Mouse (Mus musculus): ENCODE results near the gene Mt1. TPM values are rescaled to one million over a fixed set of nuclear protein-coding genes. Genes with fewer than 3 reads are reported as not detected.

Gene Mt1
- polyA plus RNA-seq, 1 experiment from 2014 or later = 6,330 TPM

GRCm38 (mm10) chr8:94171321-94171755 lies 7.5 kb upstream of the Mt1 start:
- 41% methylated on average over 10 of the region's 10 CpGs for WGBS (ENCODE audit: insufficient replicate concordance)
- peak overlapping the region; percentile 99 for H3K27ac ChIP-seq (ENCODE audit: low read length)
- no peak for ATAC-seq (ENCODE audit: low read depth)
- H3K4me3 ChIP-seq (ENCODE audit: low read depth, low read length) = peak overlapping the region; percentile 86
- H3K9me3 ChIP-seq (replicated peaks; ENCODE audit: control insufficient read depth, low read length) = no peaks in the 10 kb centered on the region
- no peaks in the 10 kb centered on the region for H3K27me3 ChIP-seq (ENCODE audit: control insufficient read depth, insufficient read depth, low read depth, low read length)
- no peaks in the 10 kb centered on the region for H3K36me3 ChIP-seq (ENCODE audit: control insufficient read depth, insufficient read depth)
- peak overlapping the region; percentile 89 for H3K9ac ChIP-seq (ENCODE audit: low read depth, low read length)
- H3K4me2 ChIP-seq (ENCODE audit: low read depth, low read length) = peak overlapping the region; percentile 89
- peaks cover 56% of the 10 kb centered on the region for H3K4me1 ChIP-seq (ENCODE audit: control insufficient read depth, low read depth, low read length)

GRCm38 (mm10) chr8:94172075-94172808 lies 6.6 kb upstream of the Mt1 start, which contains the start of gene Mt2:
TSS of gene Mt2 (plus strand) at chr8:94172664.
- Histone ChIP-seq H3K27me3 (ENCODE audit: control insufficient read depth, insufficient read depth, low read depth, low read length) (no peaks in the 10 kb centered on the region), H3K4me3 (ENCODE audit: low read depth, low read length) (peak within 1 kb of the TSS; percentile 86), H3K9ac (ENCODE audit: low read depth, low read length) (peak within 1 kb of the TSS; percentile 94), H3K4me1 (ENCODE audit: control insufficient read depth, low read depth, low read length) (peaks cover 57% of the 10 kb centered on the region), H3K4me2 (ENCODE audit: low read depth, low read length) (peak within 1 kb of the TSS; percentile 89), H3K9me3 (replicated peaks; ENCODE audit: control insufficient read depth, low read length) (no peaks in the 10 kb centered on the region), H3K27ac (ENCODE audit: low read length) (peak within 1 kb of the TSS; percentile 99), H3K36me3 (ENCODE audit: control insufficient read depth, insufficient read depth) (no peaks in the 10 kb centered on the region)
- peak; percentile 89 for ATAC-seq (ENCODE audit: low read depth)
- WGBS (ENCODE audit: insufficient replicate concordance) = under 1% methylated on average over 56 of the region's 56 CpGs

- peak overlapping the region; percentile 89 for H3K4me2 ChIP-seq (ENCODE audit: low read depth, low read length)
- H3K27me3 ChIP-seq (ENCODE audit: control insufficient read depth, insufficient read depth, low read depth, low read length) = no peaks in the 10 kb centered on the region
- H3K36me3 ChIP-seq (ENCODE audit: control insufficient read depth, insufficient read depth) = no peaks in the 10 kb centered on the region
- no peak; the same call in 1 of the 2 replicates for ATAC-seq (ENCODE audit: low read depth)
- peak overlapping the region; percentile 86 for H3K4me3 ChIP-seq (ENCODE audit: low read depth, low read length)
- WGBS (ENCODE audit: insufficient replicate concordance) = 1% methylated on average over 39 of the region's 39 CpGs
- H3K4me1 ChIP-seq (ENCODE audit: control insufficient read depth, low read depth, low read length) = peaks cover 63% of the 10 kb centered on the region
- H3K9ac ChIP-seq (ENCODE audit: low read depth, low read length) = peak overlapping the region; percentile 94
- H3K9me3 ChIP-seq (replicated peaks; ENCODE audit: control insufficient read depth, low read length) = no peaks in the 10 kb centered on the region
- H3K27ac ChIP-seq (ENCODE audit: low read length) = peak overlapping the region; percentile 99
Measured at GRCm38 (mm10) chr8:94172809-94173732, 5.8 kb upstream of the Mt1 start.

- peaks cover 64% of the 10 kb centered on the region for H3K4me1 ChIP-seq (ENCODE audit: control insufficient read depth, low read depth, low read length)
- peak overlapping the region; percentile 89 for H3K4me2 ChIP-seq (ENCODE audit: low read depth, low read length)
- H3K4me3 ChIP-seq (ENCODE audit: low read depth, low read length) = peak overlapping the region; percentile 86
- WGBS (ENCODE audit: insufficient replicate concordance) = 35% methylated on average over 11 of the region's 11 CpGs
- no peaks in the 10 kb centered on the region for H3K9me3 ChIP-seq (replicated peaks; ENCODE audit: control insufficient read depth, low read length)
- H3K27ac ChIP-seq (ENCODE audit: low read length) = peak overlapping the region; percentile 99
- H3K36me3 ChIP-seq (ENCODE audit: control insufficient read depth, insufficient read depth) = no peaks in the 10 kb centered on the region
- no peak for ATAC-seq (ENCODE audit: low read depth)
- no peaks in the 10 kb centered on the region for H3K27me3 ChIP-seq (ENCODE audit: control insufficient read depth, insufficient read depth, low read depth, low read length)
- H3K9ac ChIP-seq (ENCODE audit: low read depth, low read length) = peak overlapping the region; percentile 94
Measured at GRCm38 (mm10) chr8:94173848-94174403, 5.0 kb upstream of the Mt1 start.

- peak overlapping the region; percentile 94 for H3K9ac ChIP-seq (ENCODE audit: low read depth, low read length)
- peak overlapping the region; percentile 89 for H3K4me2 ChIP-seq (ENCODE audit: low read depth, low read length)
- no peaks in the 10 kb centered on the region for H3K27me3 ChIP-seq (ENCODE audit: control insufficient read depth, insufficient read depth, low read depth, low read length)
- peaks cover 58% of the 10 kb centered on the region for H3K4me1 ChIP-seq (ENCODE audit: control insufficient read depth, low read depth, low read length)
- no peak for ATAC-seq (ENCODE audit: low read depth)
- H3K4me3 ChIP-seq (ENCODE audit: low read depth, low read length) = peak overlapping the region; percentile 86
- 37% methylated on average over 7 of the region's 7 CpGs for WGBS (ENCODE audit: insufficient replicate concordance)
- H3K9me3 ChIP-seq (replicated peaks; ENCODE audit: control insufficient read depth, low read length) = no peaks in the 10 kb centered on the region
- H3K36me3 ChIP-seq (ENCODE audit: control insufficient read depth, insufficient read depth) = no peaks in the 10 kb centered on the region
- H3K27ac ChIP-seq (ENCODE audit: low read length) = peak overlapping the region; percentile 99
Measured at GRCm38 (mm10) chr8:94174619-94175213, 4.2 kb upstream of the Mt1 start.

- Histone ChIP-seq H3K36me3 (ENCODE audit: control insufficient read depth, insufficient read depth) (no peaks in the 10 kb centered on the region), H3K9me3 (replicated peaks; ENCODE audit: control insufficient read depth, low read length) (no peaks in the 10 kb centered on the region), H3K27me3 (ENCODE audit: control insufficient read depth, insufficient read depth, low read depth, low read length) (no peaks in the 10 kb centered on the region), H3K4me1 (ENCODE audit: control insufficient read depth, low read depth, low read length) (peaks cover 51% of the 10 kb centered on the region), H3K9ac (ENCODE audit: low read depth, low read length) (peak overlapping the region; percentile 74), H3K4me2 (ENCODE audit: low read depth, low read length) (peak overlapping the region; percentile 66), H3K4me3 (ENCODE audit: low read depth, low read length) (peak overlapping the region; percentile 75), H3K27ac (ENCODE audit: low read length) (peak overlapping the region; percentile 100)
- no peak for ATAC-seq (ENCODE audit: low read depth)
- WGBS (ENCODE audit: insufficient replicate concordance) = 56% methylated on average over 7 of the region's 7 CpGs
Measured at GRCm38 (mm10) chr8:94177716-94178390, 1.0 kb upstream of the Mt1 start.

GRCm38 (mm10) chr8:94179713-94180560 lies 1.1 kb downstream of the Mt1 start:
- no peak for ATAC-seq (ENCODE audit: low read depth)
- H3K4me1 ChIP-seq (ENCODE audit: control insufficient read depth, low read depth, low read length) = peaks cover 62% of the 10 kb centered on the region

More at GRCm38 (mm10) chr8:94179713-94180560, 1.1 kb downstream of the Mt1 start:
- Histone ChIP-seq H3K27ac (ENCODE audit: low read length) (peak overlapping the region; percentile 100), H3K9me3 (replicated peaks; ENCODE audit: control insufficient read depth, low read length) (no peaks in the 10 kb centered on the region), H3K9ac (ENCODE audit: low read depth, low read length) (peak overlapping the region; percentile 78), H3K4me3 (ENCODE audit: low read depth, low read length) (peak overlapping the region; percentile 75), H3K27me3 (ENCODE audit: control insufficient read depth, insufficient read depth, low read depth, low read length) (peaks cover 4% of the 10 kb centered on the region; the same call in 1 of the 2 replicates), H3K36me3 (ENCODE audit: control insufficient read depth, insufficient read depth) (no peaks in the 10 kb centered on the region), H3K4me2 (ENCODE audit: low read depth, low read length) (peak overlapping the region; percentile 66)
- 3% methylated on average over 25 of the region's 25 CpGs for WGBS (ENCODE audit: insufficient replicate concordance)
